Mouse (Mus musculus) spleen, postnatal 4 days (tissue): ENCODE results near the gene Eif4g1.
"Not testable (repeated sequence)": the region's sequence is repeated elsewhere in the genome, so short reads cannot be mapped to it uniquely, and the experiment has no call there.

Experiments used
- DNase-seq, 2 experiments: peaks; one replicate each; pipeline ENCODE4 v3.0.0; 2022; ENCODE audit warnings: low spot score in 2 of 2

Gene Eif4g1

GRCm38 (mm10) chr16:20668013-20668412 is at the start of gene Eif4g1:
Gene Eif4g1 (plus strand): TSS chr16:20668313.
- not testable (repeated sequence) for DNase-seq

- DNase-seq: no peak
These were observed 48.3 kb upstream of the Eif4g1 start for GRCm38 (mm10) chr16:20619541-20620398.

GRCm38 (mm10) chr16:20620399-20620735 is 47.7 kb upstream of the Eif4g1 start:
- no peak for DNase-seq

- DNase-seq: peak in 1 of 2 experiments; percentile 73
These were observed 47.3 kb upstream of the Eif4g1 start for GRCm38 (mm10) chr16:20620751-20621190.

- peak; percentile 59 to 76 for DNase-seq
These were observed 46.7 kb upstream of the Eif4g1 start, which contains the start of gene Camk2n2 for GRCm38 (mm10) chr16:20621191-20621990. Gene Camk2n2 (minus strand): TSS chr16:20621287.

- DNase-seq: peak; percentile 40 to 69
These were observed 46.0 kb upstream of the Eif4g1 start for GRCm38 (mm10) chr16:20621991-20622685.

- no peak for DNase-seq
These were observed 44.9 kb upstream of the Eif4g1 start for GRCm38 (mm10) chr16:20623211-20623610.

- no peak for DNase-seq
These were observed 39.2 kb upstream of the Eif4g1 start for GRCm38 (mm10) chr16:20628871-20629391.

- no peak for DNase-seq
These were observed 38.1 kb upstream of the Eif4g1 start, which contains the start of gene Ece2 for GRCm38 (mm10) chr16:20629731-20630634. Gene Ece2 (plus strand): TSS chr16:20629828.

GRCm38 (mm10) chr16:20637410-20637809 is 30.7 kb upstream of the Eif4g1 start:
- DNase-seq: no peak

- no peak for DNase-seq
These were observed 29.7 kb upstream of the Eif4g1 start for GRCm38 (mm10) chr16:20638367-20638766.

GRCm38 (mm10) chr16:20642161-20642560 is 26.0 kb upstream of the Eif4g1 start:
- peak; percentile 36 to 69 for DNase-seq

- no peak for DNase-seq
These were observed 24.2 kb upstream of the Eif4g1 start for GRCm38 (mm10) chr16:20643911-20644310.

GRCm38 (mm10) chr16:20651076-20651946 is 16.8 kb upstream of the Eif4g1 start, which contains the start of gene Psmd2:
Gene Psmd2 (plus strand): TSS chr16:20651652.
- peak; percentile 96 to 99 for DNase-seq

GRCm38 (mm10) chr16:20651947-20652310 is 16.2 kb upstream of the Eif4g1 start:
- DNase-seq: no peak

GRCm38 (mm10) chr16:20653315-20653714 is 14.8 kb upstream of the Eif4g1 start:
- DNase-seq: no peak

- no peak for DNase-seq
These were observed 10.5 kb upstream of the Eif4g1 start for GRCm38 (mm10) chr16:20657661-20658060.

- no peak for DNase-seq
These were observed 2.2 kb downstream of the Eif4g1 start for GRCm38 (mm10) chr16:20670291-20670690.

- no peak for DNase-seq
These were observed 3.8 kb downstream of the Eif4g1 start for GRCm38 (mm10) chr16:20671886-20672285.

GRCm38 (mm10) chr16:20672500-20672902 is 4.4 kb downstream of the Eif4g1 start:
- DNase-seq: peak; percentile 92 to 95
